Mouse (Mus musculus): ENCODE data around the gene Dnah9. TPM values are rescaled to one million over a fixed set of nuclear protein-coding genes. Genes with fewer than 3 reads are reported as not detected.

Dnah9 gene
- total and polyA plus RNA-seq, 3 experiments, result 0.11 to 0.20 (median 0.13) TPM

- dilution Hi-C loops (cut with MboI; ENCODE audit: extremely low pct_ligation_motif_present, extremely low pct_unique_long_range_greater_than_20kb, low sequenced_read_pairs) (no loop called here), in situ Hi-C loops (cut with MboI; ENCODE audit: low pct_ligation_motif_present, low pct_unique_long_range_greater_than_20kb, low sequenced_read_pairs) (no loop called here)
- Histone ChIP-seq H3K4me3 (replicated peaks in 1 of 3; ENCODE audit: low read depth in 2 of 3, low read length in 2 of 3, poor library complexity in 1 of 3) (no peak overlapping the region), H3K27me3 (replicated peaks) (peaks cover 47% of the 10 kb centered on the region), H3K4me1 (ENCODE audit: control insufficient read depth in 1 of 2, insufficient read depth in 2 of 2) (no peaks in the 10 kb centered on the region), H3K79me2 (replicated peaks; ENCODE audit: control insufficient read depth, extremely low read depth, insufficient read depth, poor library complexity, severe bottlenecking) (no peaks in the 10 kb centered on the region), H3K9ac (ENCODE audit: insufficient read depth, low read depth) (no peak overlapping the region), H3K9me3 (replicated peaks; ENCODE audit: low read length) (no peaks in the 10 kb centered on the region), H3K36me3 (replicated peaks in 1 of 2; ENCODE audit: control insufficient read depth in 1 of 2, insufficient read depth in 1 of 2, low read length in 1 of 2) (no peaks in the 10 kb centered on the region), H3K27ac (ENCODE audit: insufficient read depth, low read depth) (no peak overlapping the region), H3K4me2 (ENCODE audit: insufficient read depth, low read depth, poor library complexity, severe bottlenecking) (no peak overlapping the region)
- no peak for TF ChIP-seq TCF12 (IDR thresholded peaks at IDR 0.05; ENCODE audit: low read depth, low read length)
- no peak for DNase-seq (ENCODE audit: extremely low read depth)
These were observed 43.9 kb downstream of the Dnah9 start for GRCm38 (mm10) chr11:66124496-66124895.

GRCm38 (mm10) chr11:66122017-66122416, 46.3 kb downstream of the Dnah9 start:
- Histone ChIP-seq H3K4me1 (ENCODE audit: control insufficient read depth in 1 of 2, insufficient read depth in 2 of 2) (no peaks in the 10 kb centered on the region), H3K9ac (ENCODE audit: insufficient read depth, low read depth) (no peak overlapping the region), H3K36me3 (replicated peaks in 1 of 2; ENCODE audit: control insufficient read depth in 1 of 2, insufficient read depth in 1 of 2, low read length in 1 of 2) (no peaks in the 10 kb centered on the region), H3K4me2 (ENCODE audit: insufficient read depth, low read depth, poor library complexity, severe bottlenecking) (no peak overlapping the region), H3K27ac (ENCODE audit: insufficient read depth, low read depth) (no peak overlapping the region), H3K9me3 (replicated peaks; ENCODE audit: low read length) (no peaks in the 10 kb centered on the region), H3K79me2 (replicated peaks; ENCODE audit: control insufficient read depth, extremely low read depth, insufficient read depth, poor library complexity, severe bottlenecking) (no peaks in the 10 kb centered on the region), H3K27me3 (replicated peaks) (peaks cover 34% of the 10 kb centered on the region), H3K4me3 (replicated peaks in 1 of 3; ENCODE audit: low read depth in 2 of 3, low read length in 2 of 3, poor library complexity in 1 of 3) (no peak overlapping the region)
- dilution Hi-C loops (cut with MboI; ENCODE audit: extremely low pct_ligation_motif_present, extremely low pct_unique_long_range_greater_than_20kb, low sequenced_read_pairs), result no loop called here
- no peak for TF ChIP-seq UBTF (IDR thresholded peaks at IDR 0.05; ENCODE audit: low read depth, low read length)
- peak; percentile 82 for TF ChIP-seq CTCF (conservative IDR thresholded peaks at IDR 0.05 in 1 of 2, IDR thresholded peaks at IDR 0.05 in 1 of 2; ENCODE audit: low read depth in 2 of 2, low read length in 2 of 2)
- TF ChIP-seq RAD21 (IDR thresholded peaks at IDR 0.05; ENCODE audit: low read depth, low read length), result peak; percentile 70
- TF ChIP-seq SMC3 (IDR thresholded peaks at IDR 0.05; ENCODE audit: low read depth, low read length), result peak; percentile 71
- peak; percentile 53 for DNase-seq (ENCODE audit: extremely low read depth)
- in situ Hi-C loops (cut with MboI; ENCODE audit: low pct_ligation_motif_present, low pct_unique_long_range_greater_than_20kb, low sequenced_read_pairs), result no loop called here

GRCm38 (mm10) chr11:66083663-66084254, 84.6 kb downstream of the Dnah9 start:
- in situ Hi-C loops (cut with MboI; ENCODE audit: low pct_ligation_motif_present, low pct_unique_long_range_greater_than_20kb, low sequenced_read_pairs) (no loop called here), dilution Hi-C loops (cut with MboI; ENCODE audit: extremely low pct_ligation_motif_present, extremely low pct_unique_long_range_greater_than_20kb, low sequenced_read_pairs) (no loop called here)
- DNase-seq (ENCODE audit: extremely low read depth), result no peak
- TF ChIP-seq JUND (conservative IDR thresholded peaks at IDR 0.05; ENCODE audit: low read depth, low read length) (no peak), CHD2 (IDR thresholded peaks at IDR 0.05; ENCODE audit: low read length) (no peak), BHLHE40 (IDR thresholded peaks at IDR 0.05; ENCODE audit: low read depth, low read length) (no peak), SIN3A (IDR thresholded peaks at IDR 0.05; ENCODE audit: low read length) (no peak), ZMIZ1 (IDR thresholded peaks at IDR 0.05; ENCODE audit: low read depth, low read length) (no peak), JUN (IDR thresholded peaks at IDR 0.05; ENCODE audit: insufficient read depth, low read depth, low read length) (no peak), USF2 (conservative IDR thresholded peaks at IDR 0.05; ENCODE audit: low read depth, low read length) (no peak), ETS1 (conservative IDR thresholded peaks at IDR 0.05; ENCODE audit: low read depth, low read length) (no peak), MXI1 (IDR thresholded peaks at IDR 0.05; ENCODE audit: low read depth, low read length) (no peak), CTCF (conservative IDR thresholded peaks at IDR 0.05 in 1 of 2, IDR thresholded peaks at IDR 0.05 in 1 of 2; ENCODE audit: low read depth in 2 of 2, low read length in 2 of 2) (no peak), CHD1 (IDR thresholded peaks at IDR 0.05; ENCODE audit: low read depth, low read length) (no peak), E2F4 (IDR thresholded peaks at IDR 0.05; ENCODE audit: insufficient replicate concordance, low read depth, low read length) (no peak), MYC (IDR thresholded peaks at IDR 0.05; ENCODE audit: low read depth, low read length) (no peak), NRF1 (IDR thresholded peaks at IDR 0.05; ENCODE audit: low read depth, low read length) (no peak), EP300 (IDR thresholded peaks at IDR 0.05; ENCODE audit: low read length) (no peak), POLR2AphosphoS2 (IDR thresholded peaks at IDR 0.05; ENCODE audit: low read depth, low read length) (no peak)
- H3K4me2 ChIP-seq (ENCODE audit: insufficient read depth, low read depth, poor library complexity, severe bottlenecking), result no peak overlapping the region
- peaks cover 0 to 22% of the 10 kb centered on the region in 2 experiments; a peak in 2 of 4 replicates for H3K4me1 ChIP-seq (ENCODE audit: control insufficient read depth in 1 of 2, insufficient read depth in 2 of 2)
- no peaks in the 10 kb centered on the region for H3K27me3 ChIP-seq (replicated peaks)
- no peaks in the 10 kb centered on the region for H3K79me2 ChIP-seq (replicated peaks; ENCODE audit: control insufficient read depth, extremely low read depth, insufficient read depth, poor library complexity, severe bottlenecking)
- H3K27ac ChIP-seq (ENCODE audit: insufficient read depth, low read depth), result no peak overlapping the region
- no peak overlapping the region for H3K4me3 ChIP-seq (replicated peaks in 1 of 3; ENCODE audit: low read depth in 2 of 3, low read length in 2 of 3, poor library complexity in 1 of 3)
- no peaks in the 10 kb centered on the region for H3K36me3 ChIP-seq (replicated peaks in 1 of 2; ENCODE audit: control insufficient read depth in 1 of 2, insufficient read depth in 1 of 2, low read length in 1 of 2)
- no peak overlapping the region for H3K9ac ChIP-seq (ENCODE audit: insufficient read depth, low read depth)
- no peaks in the 10 kb centered on the region for H3K9me3 ChIP-seq (replicated peaks; ENCODE audit: low read length)
